Mouse (Mus musculus) urinary bladder, adult 2 months (tissue): ENCODE results near the gene Ing4. TPM values are rescaled to one million over a fixed set of nuclear protein-coding genes. Genes with fewer than 3 reads are reported as not detected.
A peak's percentile ranks its signal among the peaks of the same experiment; 100 is the strongest.

Source experiments
- DNase-seq: peaks from one replicate; pipeline ENCODE4 v3.0.0; 2022; ENCODE audit warnings: low spot score
- polyA plus RNA-seq: library from polyadenylated mRNA; depleted of rRNA; stranded (reverse); fragments of >200 nt; gene quantifications from 2 replicates; pipeline ENCODE4 v1.2.3, GENCODE M21; 2012; rRNA removed

Ing4 gene
- polyA plus RNA-seq, 1 experiment = 113 TPM

- no peak for DNase-seq
These were observed 52.8 kb downstream of the Ing4 start for GRCm38 (mm10) chr6:125092372-125092771.

GRCm38 (mm10) chr6:125094843-125095242, 55.3 kb downstream of the Ing4 start:
- no peak for DNase-seq

GRCm38 (mm10) chr6:125095391-125096278, 56.1 kb downstream of the Ing4 start, which contains the start of gene Chd4:
Gene Chd4 (plus strand): TSS chr6:125095981.
- DNase-seq = peak; percentile 81

GRCm38 (mm10) chr6:125096279-125096596, 56.7 kb downstream of the Ing4 start:
- DNase-seq = no peak

GRCm38 (mm10) chr6:125096597-125097345, 57.2 kb downstream of the Ing4 start:
- DNase-seq = peak; percentile 55

GRCm38 (mm10) chr6:125097346-125097689, 57.8 kb downstream of the Ing4 start:
- DNase-seq = no peak

- no peak for DNase-seq
These were observed 58.4 kb downstream of the Ing4 start for GRCm38 (mm10) chr6:125097951-125098350.

- DNase-seq = no peak
These were observed 59.0 kb downstream of the Ing4 start for GRCm38 (mm10) chr6:125098513-125098912.

Other genes starting within 250 kb of the Ing4 start
- 22.3 and 24.4 TPM in 2 replicates for gene Spsb2, start 231.1 kb upstream of the Ing4 start, polyA plus RNA-seq
- 322 and 324 TPM in 2 replicates for gene Tpi1, start 225.5 kb upstream of the Ing4 start, polyA plus RNA-seq
- gene Usp5, start 210.3 kb upstream of the Ing4 start, polyA plus RNA-seq = 68.8 and 73.6 TPM in 2 replicates
- gene Cdca3, start 210.2 kb upstream of the Ing4 start, polyA plus RNA-seq = 5.0 and 5.5 TPM in 2 replicates
- gene Gnb3, start 199.5 kb upstream of the Ing4 start, polyA plus RNA-seq = 0.21 and 0.32 TPM in 2 replicates
- 74.5 and 82.9 TPM in 2 replicates for gene P3h3, start 182.0 kb upstream of the Ing4 start, polyA plus RNA-seq
- gene Gpr162, start 175.8 kb upstream of the Ing4 start, polyA plus RNA-seq = 0.94 and 0.99 TPM in 2 replicates
- gene Cd4, start 151.5 kb upstream of the Ing4 start, polyA plus RNA-seq = 1.3 and 2.1 TPM in 2 replicates
- gene Lag3, start 128.1 kb upstream of the Ing4 start, polyA plus RNA-seq = 1.3 and 1.9 TPM in 2 replicates
- 807 and 1,011 TPM in 2 replicates for gene Ptms, start 119.7 kb upstream of the Ing4 start, polyA plus RNA-seq
- 273 and 291 TPM in 2 replicates for gene Mlf2, start 108.4 kb upstream of the Ing4 start, polyA plus RNA-seq
- gene Cops7a, start 74.2 kb upstream of the Ing4 start, polyA plus RNA-seq = 162 and 183 TPM in 2 replicates
- gene Pianp, start 43.1 kb upstream of the Ing4 start, polyA plus RNA-seq = 19.3 and 24.4 TPM in 2 replicates
- 42.8 and 43.1 TPM in 2 replicates for gene Zfp384, start 30.6 kb upstream of the Ing4 start, polyA plus RNA-seq
- 23.5 and 24.7 TPM in 2 replicates for gene Acrbp, start 9.9 kb downstream of the Ing4 start, polyA plus RNA-seq
- gene Lpar5, start 28.2 kb downstream of the Ing4 start, polyA plus RNA-seq = 2.9 and 4.2 TPM in 2 replicates
- gene Chd4, start 56.2 kb downstream of the Ing4 start, polyA plus RNA-seq = 43.1 and 78.9 TPM in 2 replicates
- 23.1 TPM in 2 replicates for gene Nop2, start 92.1 kb downstream of the Ing4 start, polyA plus RNA-seq
- gene Iffo1, start 105.5 kb downstream of the Ing4 start, polyA plus RNA-seq = 28.6 and 29.0 TPM in 2 replicates
- gene Gapdh, start 126.7 kb downstream of the Ing4 start, polyA plus RNA-seq = 2,278 and 2,316 TPM in 2 replicates
- 17.3 and 24.3 TPM in 2 replicates for gene Ncapd2, start 151.9 kb downstream of the Ing4 start, polyA plus RNA-seq
- 69.8 and 72.9 TPM in 2 replicates for gene Mrpl51, start 152.0 kb downstream of the Ing4 start, polyA plus RNA-seq
- gene Vamp1, start 175.8 kb downstream of the Ing4 start, polyA plus RNA-seq = 29.0 and 37.2 TPM in 2 replicates
- 16.6 and 19.7 TPM in 2 replicates for gene Tapbpl, start 192.1 kb downstream of the Ing4 start, polyA plus RNA-seq
- 0.59 and 0.83 TPM in 2 replicates for gene Cd27, start 197.2 kb downstream of the Ing4 start, polyA plus RNA-seq
- 0.04 TPM in 1 of 2 replicates, not detected in the other for gene Tuba3a, start 246.3 kb downstream of the Ing4 start, polyA plus RNA-seq